Mouse (Mus musculus) lung, embryonic 16.5 days (tissue): Measurements from ENCODE around the gene Tgfb1i1. TPM values are rescaled to one million over a fixed set of nuclear protein-coding genes. Genes with fewer than 3 reads are reported as not detected.

Experiments
- ATAC-seq: fragments of 200-750 bp; cut with Nextera tagmentation; 2 replicates; pipeline ENCODE4 v1.8.0; 2017; ENCODE audit warnings: low read depth, mild to moderate bottlenecking, moderate library complexity
- H3K27ac ChIP-seq: fragments of 300-500 bp; sonication (generic); 2 replicates; pipeline ENCODE4 v1.5.1; 2014; ENCODE audit warnings: mild to moderate bottlenecking, control low read depth, low read length
- H3K27me3 ChIP-seq: fragments of 300-500 bp; sonication (generic); 2 replicates; pipeline ENCODE4 v1.6.1; 2014; ENCODE audit warnings: low read depth, low read length, mixed read lengths; ENCODE audit not compliant: control insufficient read depth, insufficient read depth
- H3K36me3 ChIP-seq: fragments of 300-500 bp; sonication (generic); 2 replicates; pipeline ENCODE4 v1.6.1; 2014; ENCODE audit warnings: low read length; ENCODE audit not compliant: control insufficient read depth, insufficient read depth
- H3K4me1 ChIP-seq: fragments of 300-500 bp; sonication (generic); replicated peaks from 2 replicates; pipeline ENCODE4 v1.6.1; 2014; ENCODE audit warnings: low read length, mixed read lengths; ENCODE audit not compliant: control insufficient read depth, insufficient read depth
- H3K4me2 ChIP-seq: fragments of 300-500 bp; sonication (generic); 2 replicates; pipeline ENCODE4 v1.6.1; 2014; ENCODE audit warnings: low read depth, low read length, control low read depth
- H3K4me3 ChIP-seq: fragments of 300-500 bp; sonication (generic); 2 replicates; pipeline ENCODE4 v1.5.1; 2014; ENCODE audit warnings: mild to moderate bottlenecking, low read length, control low read depth
- H3K9ac ChIP-seq: fragments of 300-500 bp; sonication (generic); 2 replicates; pipeline ENCODE4 v1.6.1; 2014; ENCODE audit warnings: low read length, control low read depth
- H3K9me3 ChIP-seq: fragments of 300-500 bp; sonication (generic); 2 replicates; pipeline ENCODE4 v1.6.1; 2016; ENCODE audit warnings: low read length; ENCODE audit not compliant: control insufficient read depth
- WGBS: fragments of 180-500 bp; shearing (Covaris S2); extraction: QIAGEN DNeasy Blood & Tissue Kit; methylation state at CpG from one replicate; pipeline ENCODE4 v1.1.7; 2014; 5-methylcytosine and 5-hydroxymethylcytosine counted together
- polyA plus RNA-seq: library from polyadenylated mRNA; unstranded; fragments of >200 nt; fragmentation: Nextera tagmentation; extraction: Ambion mirVana; gene quantifications from 2 replicates; pipeline ENCODE4 v1.2.1, GENCODE M21; 2015

Gene Tgfb1i1
- polyA plus RNA-seq, 1 experiment from 2014 or later: 203 TPM

DNA sequence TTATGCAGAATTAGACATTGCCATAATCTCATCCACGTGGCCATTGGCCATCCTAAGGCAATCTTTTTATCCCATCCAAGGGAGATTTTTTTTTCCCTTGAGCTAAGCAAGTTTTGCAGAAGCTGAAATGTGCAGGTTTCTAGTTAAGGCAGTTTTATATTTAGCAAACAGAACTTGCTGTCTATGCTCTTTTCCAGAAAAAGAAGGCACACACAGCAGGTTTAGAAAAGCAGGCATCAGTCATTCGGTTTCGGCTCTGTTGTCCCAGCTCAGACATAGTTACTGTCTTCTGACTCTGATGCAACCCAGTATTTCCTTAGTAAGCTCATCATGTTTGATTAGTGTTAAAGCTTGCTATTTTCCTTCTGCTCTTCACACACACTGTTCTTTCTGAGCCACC lies 25.7 kb upstream of the Tgfb1i1 start:
- no peak for ATAC-seq
- Histone ChIP-seq H3K9me3 (peaks cover 4% of the 10 kb centered on the region), H3K36me3 (no peaks in the 10 kb centered on the region), H3K27ac (no peak overlapping the region), H3K9ac (no peak overlapping the region), H3K4me3 (no peak overlapping the region), H3K4me2 (no peak overlapping the region), H3K4me1 (no peaks in the 10 kb centered on the region), H3K27me3 (no peaks in the 10 kb centered on the region)
- 90% methylated on average over 3 of the region's 3 CpGs for WGBS

DNA sequence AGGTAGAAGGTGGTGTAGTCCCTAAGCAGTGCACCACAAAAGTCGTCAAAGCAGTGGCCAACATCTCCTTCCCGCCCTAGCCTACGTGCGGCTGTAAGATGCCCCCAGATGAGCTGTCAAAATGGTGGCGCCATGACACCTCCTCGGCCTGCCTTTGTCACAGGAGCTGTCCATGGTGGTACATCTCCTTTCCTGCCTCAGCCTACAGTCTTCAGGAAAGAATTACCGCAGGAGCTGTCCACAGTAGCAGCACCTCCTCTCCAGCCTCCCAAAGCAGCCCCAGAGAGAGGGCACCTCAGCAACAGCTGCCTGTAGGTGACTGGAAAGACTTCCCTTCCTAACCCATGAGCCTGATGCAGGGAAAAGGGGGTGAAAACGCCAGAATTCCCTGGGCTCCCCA lies 14.9 kb upstream of the Tgfb1i1 start:
- ATAC-seq: no peak
- Histone ChIP-seq H3K27ac (no peak overlapping the region), H3K4me1 (peaks cover 1% of the 10 kb centered on the region; the same call in 1 of the 2 replicates), H3K9ac (no peak overlapping the region), H3K4me3 (no peak overlapping the region), H3K4me2 (no peak overlapping the region), H3K36me3 (no peaks in the 10 kb centered on the region), H3K9me3 (no peaks in the 10 kb centered on the region), H3K27me3 (no peaks in the 10 kb centered on the region)
- WGBS: 38% methylated on average over 8 of the region's 8 CpGs

DNA sequence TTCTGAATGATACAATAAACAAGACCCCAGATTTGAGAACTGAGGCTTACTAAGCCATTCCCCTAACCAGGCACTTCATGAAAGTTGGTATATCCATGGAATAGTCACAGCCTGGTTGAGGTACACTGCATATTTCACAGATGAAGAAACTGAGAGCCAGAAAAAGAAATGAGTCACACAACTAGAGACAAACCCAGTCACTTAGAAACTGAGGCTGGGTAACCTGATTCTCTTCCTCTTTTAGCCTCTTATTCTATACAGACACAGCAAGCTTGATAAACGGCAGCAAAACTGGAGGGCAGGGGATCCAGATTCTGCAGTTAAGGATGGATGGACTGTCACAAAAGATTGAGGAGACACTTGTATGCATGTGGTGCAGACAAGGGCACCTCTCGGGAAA lies 11.8 kb upstream of the Tgfb1i1 start:
- H3K4me3 ChIP-seq: no peak overlapping the region
- peaks cover 13% of the 10 kb centered on the region for H3K4me1 ChIP-seq
- no peak overlapping the region for H3K9ac ChIP-seq
- H3K4me2 ChIP-seq: no peak overlapping the region
- H3K36me3 ChIP-seq: no peaks in the 10 kb centered on the region
- no peaks in the 10 kb centered on the region for H3K9me3 ChIP-seq
- 80% methylated on average over 2 of the region's 2 CpGs for WGBS
- ATAC-seq: no peak
- H3K27me3 ChIP-seq: no peaks in the 10 kb centered on the region
- no peak overlapping the region for H3K27ac ChIP-seq

DNA sequence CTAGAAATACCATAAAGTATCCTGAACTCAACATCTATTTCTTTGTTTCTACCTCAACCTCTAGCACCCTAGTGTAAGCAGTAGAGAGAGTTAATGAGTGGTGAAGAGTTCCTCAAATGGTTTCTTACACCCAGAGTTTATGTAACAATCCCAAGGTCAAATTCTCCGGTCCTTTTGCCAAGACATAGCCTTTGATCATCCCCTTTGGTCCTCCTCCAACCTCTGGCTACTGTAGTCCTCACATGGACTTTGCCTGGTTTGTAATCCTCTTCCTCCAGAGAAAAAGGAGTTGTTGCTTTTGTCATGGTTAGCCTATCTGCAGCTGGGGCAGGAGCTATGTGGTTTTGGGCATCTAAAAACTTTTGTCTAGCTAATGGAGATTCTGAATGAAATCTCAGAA lies 11.1 kb upstream of the Tgfb1i1 start:
- Histone ChIP-seq H3K4me3 (no peak overlapping the region), H3K27me3 (no peaks in the 10 kb centered on the region), H3K9me3 (no peaks in the 10 kb centered on the region), H3K4me2 (no peak overlapping the region), H3K9ac (no peak overlapping the region), H3K36me3 (peaks cover 5% of the 10 kb centered on the region), H3K27ac (no peak overlapping the region), H3K4me1 (peaks cover 13% of the 10 kb centered on the region)
- 62% methylated on average over 1 of the region's 1 CpGs for WGBS
- no peak for ATAC-seq

DNA sequence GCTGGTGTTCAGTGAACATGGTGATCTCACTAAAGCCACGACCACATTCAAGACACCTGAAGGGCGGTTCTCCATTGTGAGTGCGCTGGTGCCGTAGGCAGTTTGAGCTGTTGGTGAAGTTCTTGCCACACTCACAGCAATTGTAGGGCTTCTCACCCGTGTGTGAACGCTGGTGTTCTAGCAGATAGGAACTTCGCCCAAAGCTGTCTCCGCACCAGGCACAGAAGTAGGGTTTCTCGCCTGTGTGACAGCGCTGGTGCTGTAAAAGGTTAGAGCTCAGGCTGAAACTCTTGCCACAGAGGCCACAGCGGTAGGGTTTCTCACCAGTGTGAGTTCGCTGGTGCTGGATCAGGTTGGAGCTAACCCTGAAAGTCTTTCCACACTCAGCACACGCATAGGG lies 10.2 kb upstream of the Tgfb1i1 start:
- no peaks in the 10 kb centered on the region for H3K9me3 ChIP-seq
- ATAC-seq: no peak
- no peak overlapping the region for H3K27ac ChIP-seq
- H3K4me3 ChIP-seq: no peak overlapping the region
- H3K36me3 ChIP-seq: peaks cover 13% of the 10 kb centered on the region
- H3K4me1 ChIP-seq: peaks cover 13% of the 10 kb centered on the region
- H3K27me3 ChIP-seq: no peaks in the 10 kb centered on the region
- H3K9ac ChIP-seq: no peak overlapping the region
- 95% methylated on average over 13 of the region's 13 CpGs for WGBS
- no peak overlapping the region for H3K4me2 ChIP-seq

DNA sequence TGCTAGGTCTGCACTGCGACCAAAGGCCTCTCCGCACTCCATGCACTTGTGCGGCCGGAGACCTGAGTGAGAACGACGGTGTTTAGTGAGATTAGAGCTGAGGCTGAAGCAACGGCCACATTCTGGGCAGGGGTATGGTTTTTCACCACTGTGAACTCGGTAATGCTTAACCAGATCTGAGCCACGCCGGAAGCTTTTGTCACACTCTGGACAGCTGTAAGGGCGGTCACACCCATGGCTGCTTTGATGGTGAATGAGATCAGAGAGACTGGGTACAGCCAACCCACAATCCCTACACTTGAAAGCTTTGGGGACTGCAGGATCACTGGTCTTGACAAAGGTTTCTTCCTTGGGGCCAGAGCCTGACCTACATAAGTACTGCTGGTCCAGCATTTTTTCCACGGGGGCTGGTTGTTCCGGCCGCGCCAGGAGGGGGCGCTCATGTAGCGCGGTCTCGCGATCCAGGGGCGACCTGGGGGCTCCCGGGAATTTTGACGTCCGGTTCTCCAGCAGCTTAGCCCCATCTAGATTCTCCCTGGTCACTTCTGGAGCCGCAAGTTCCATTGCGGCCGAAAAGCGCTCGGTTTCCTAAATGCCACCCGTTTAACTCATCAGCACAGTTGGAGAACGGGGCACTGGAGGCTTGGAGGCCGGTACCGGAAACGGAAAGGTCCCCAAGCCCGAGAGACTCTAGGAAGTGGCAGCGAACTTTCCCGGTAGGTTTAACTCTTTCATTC lies 9.6 kb upstream of the Tgfb1i1 start, which contains the start of gene Armc5:
Armc5 (plus strand) TSS at position 487 of the 737 bp plus-strand sequence.
- Histone ChIP-seq H3K36me3 (peaks cover 13% of the 10 kb centered on the region), H3K27ac (peak within 1 kb of the TSS; percentile 99), H3K9me3 (no peaks in the 10 kb centered on the region), H3K4me2 (peak within 1 kb of the TSS; percentile 71), H3K27me3 (no peaks in the 10 kb centered on the region), H3K4me3 (peak within 1 kb of the TSS; percentile 75), H3K9ac (peak within 1 kb of the TSS; percentile 91), H3K4me1 (peaks cover 13% of the 10 kb centered on the region)
- peak; percentile 37 for ATAC-seq
- 23% methylated on average over 37 of the region's 37 CpGs for WGBS

DNA sequence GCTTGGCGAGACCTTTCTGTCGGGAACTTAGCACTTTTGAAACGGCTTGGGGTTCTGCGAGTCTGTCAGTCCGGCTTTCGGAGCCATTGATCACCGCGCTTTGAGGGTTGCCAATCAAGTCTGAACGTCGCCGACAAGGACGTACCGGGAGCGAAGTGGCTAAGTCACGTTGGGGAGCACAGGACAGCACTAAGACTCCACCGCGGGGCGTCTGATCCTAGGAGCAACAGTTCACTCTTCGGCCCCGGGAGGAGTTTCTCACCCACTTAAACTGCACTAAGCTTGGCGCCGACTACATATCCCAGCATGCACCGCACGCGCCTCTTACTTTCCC lies 9.1 kb upstream of the Tgfb1i1 start:
- Histone ChIP-seq H3K4me1 (peaks cover 13% of the 10 kb centered on the region), H3K4me3 (peak overlapping the region; percentile 75), H3K9ac (peak overlapping the region; percentile 91), H3K9me3 (no peaks in the 10 kb centered on the region), H3K36me3 (peaks cover 14% of the 10 kb centered on the region), H3K27me3 (no peaks in the 10 kb centered on the region), H3K4me2 (peak overlapping the region; percentile 71), H3K27ac (peak overlapping the region; percentile 99)
- ATAC-seq: no peak
- under 1% methylated on average over 25 of the region's 25 CpGs for WGBS

DNA sequence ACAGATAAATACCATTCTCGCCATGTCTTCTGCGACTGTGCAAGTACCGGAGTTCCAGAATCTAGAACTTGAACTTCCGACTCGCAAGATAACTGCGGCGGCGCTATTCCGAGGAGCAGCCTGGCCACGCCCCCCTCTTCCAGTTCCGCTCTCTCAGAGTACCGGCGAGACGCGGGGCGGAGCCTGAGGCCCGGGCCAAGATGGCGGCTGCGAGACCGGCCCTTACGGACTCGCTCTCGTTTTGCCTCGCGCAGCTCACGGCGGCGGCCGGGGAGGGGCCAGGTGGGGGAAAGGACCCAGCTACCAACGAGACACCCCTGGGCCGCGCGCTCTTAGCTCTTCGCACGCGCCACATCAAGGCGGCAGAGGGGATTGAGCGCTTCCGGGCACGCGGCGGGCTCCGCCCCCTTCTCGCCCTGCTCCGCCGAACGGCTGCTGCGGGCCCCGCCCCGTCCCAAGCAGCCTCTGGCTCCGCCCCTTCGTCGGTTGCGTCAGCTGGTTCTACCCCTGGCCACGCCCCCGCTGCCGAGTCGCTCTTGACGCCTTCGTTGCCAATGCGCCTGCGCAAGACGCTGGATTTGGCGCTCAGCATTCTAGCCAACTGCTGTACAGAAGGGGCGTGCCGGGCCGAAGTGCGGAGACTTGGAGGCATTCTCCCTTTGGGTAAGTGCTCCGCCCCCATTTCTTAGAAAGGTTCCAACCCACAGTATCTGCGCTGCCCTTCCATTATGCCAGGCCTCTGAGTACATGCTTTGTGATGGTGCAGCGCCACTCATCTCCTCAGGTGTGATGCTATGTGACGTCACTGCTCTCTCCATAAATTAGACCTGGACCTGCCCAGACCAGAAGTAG lies 8.5 kb upstream of the Tgfb1i1 start, which contains the start of gene 9130023H24Rik:
9130023H24Rik (minus strand) TSS at position 105 of the 852 bp plus-strand sequence.
- peak; percentile 91 for ATAC-seq
- H3K9me3 ChIP-seq: no peaks in the 10 kb centered on the region
- peaks cover 13% of the 10 kb centered on the region for H3K4me1 ChIP-seq
- peak within 1 kb of the TSS; percentile 73 for H3K4me2 ChIP-seq
- WGBS: 0% methylated on average over 70 of the region's 72 CpGs
- H3K27ac ChIP-seq: peak within 1 kb of the TSS; percentile 99
- H3K36me3 ChIP-seq: peaks cover 17% of the 10 kb centered on the region
- no peaks in the 10 kb centered on the region for H3K27me3 ChIP-seq
- peak within 1 kb of the TSS; percentile 75 for H3K4me3 ChIP-seq
- peak within 1 kb of the TSS; percentile 91 for H3K9ac ChIP-seq

DNA sequence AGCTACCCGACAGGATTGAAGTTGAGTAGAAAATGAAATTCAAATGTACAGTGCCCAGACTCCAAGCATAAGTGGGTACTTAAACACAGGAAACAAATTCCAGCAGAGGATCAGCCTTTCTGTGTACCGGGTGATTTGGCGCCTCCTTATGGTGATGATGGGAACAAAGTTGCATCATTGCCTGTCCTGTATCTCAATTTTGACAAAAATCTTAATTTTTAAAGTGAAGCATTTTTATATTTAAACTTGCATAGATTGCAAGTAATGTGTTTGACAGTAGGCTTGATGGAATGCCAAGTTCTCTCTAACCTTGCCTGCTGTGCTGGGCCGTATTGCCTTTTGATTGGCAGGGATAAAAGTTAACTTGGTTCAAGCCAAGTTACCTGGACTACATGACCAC lies 7.6 kb upstream of the Tgfb1i1 start:
- Histone ChIP-seq H3K4me2 (peak overlapping the region; percentile 73), H3K27ac (peak overlapping the region; percentile 98), H3K4me3 (peak overlapping the region; percentile 75), H3K9me3 (no peaks in the 10 kb centered on the region), H3K36me3 (peaks cover 19% of the 10 kb centered on the region), H3K4me1 (peaks cover 13% of the 10 kb centered on the region), H3K9ac (peak overlapping the region; percentile 61), H3K27me3 (no peaks in the 10 kb centered on the region)
- ATAC-seq: no peak
- WGBS: 17% methylated on average over 4 of the region's 4 CpGs
